Mouse (Mus musculus) erythroblast, embryonic 14.5 days (primary cell): Measurements from ENCODE around the gene Ptprt.

Experiments
- GATA1 ChIP-seq: IDR thresholded peaks from 2 replicates; pipeline ENCODE4 v1.6.1; 2012; ENCODE audit warnings: low read length, inconsistent platforms, mixed read lengths
- TAL1 ChIP-seq: IDR thresholded peaks from 3 replicates; pipeline ENCODE4 v1.6.1; 2012; ENCODE audit warnings: low read length, inconsistent platforms, mixed read lengths

DNA sequence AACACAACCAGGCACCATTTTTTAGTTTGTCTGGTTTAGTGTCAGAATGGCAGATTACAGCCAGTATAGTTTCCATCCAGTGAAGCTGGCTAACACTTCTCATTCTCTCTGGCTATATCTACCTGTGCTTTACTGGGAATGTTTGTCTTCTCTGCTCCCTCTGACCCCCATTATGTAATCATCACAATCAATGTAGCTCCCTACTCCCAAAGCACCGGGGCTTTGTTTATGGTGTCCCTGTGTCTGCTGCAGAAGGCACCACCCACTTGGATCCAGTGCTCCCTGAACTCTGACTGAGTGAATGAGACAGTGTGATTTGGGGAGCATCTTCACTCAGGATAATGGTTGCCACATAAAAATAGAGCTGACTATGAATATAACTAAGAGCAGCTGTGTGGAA, 217.8 kb downstream of the Ptprt start:
- TF ChIP-seq GATA1, result no peak
- no peak for TF ChIP-seq TAL1
